Mouse (Mus musculus) cerebellum, adult 2 months (tissue): Measurements from ENCODE around the gene Tstd2.

ENCODE experiments used
- CTCF ChIP-seq: fragments of 200-500 bp; IDR thresholded peaks from 2 replicates; pipeline ENCODE4 v1.5.1; 2011; ENCODE audit warnings: low read depth, mild to moderate bottlenecking, control low read depth, low read length, moderate library complexity, borderline replicate concordance; ENCODE audit not compliant: insufficient read depth
- POLR2A ChIP-seq: fragments of 200-500 bp; IDR thresholded peaks from 2 replicates; pipeline ENCODE4 v1.6.1; 2011; ENCODE audit warnings: low read length, control low read depth, borderline replicate concordance; ENCODE audit not compliant: insufficient read depth

DNA sequence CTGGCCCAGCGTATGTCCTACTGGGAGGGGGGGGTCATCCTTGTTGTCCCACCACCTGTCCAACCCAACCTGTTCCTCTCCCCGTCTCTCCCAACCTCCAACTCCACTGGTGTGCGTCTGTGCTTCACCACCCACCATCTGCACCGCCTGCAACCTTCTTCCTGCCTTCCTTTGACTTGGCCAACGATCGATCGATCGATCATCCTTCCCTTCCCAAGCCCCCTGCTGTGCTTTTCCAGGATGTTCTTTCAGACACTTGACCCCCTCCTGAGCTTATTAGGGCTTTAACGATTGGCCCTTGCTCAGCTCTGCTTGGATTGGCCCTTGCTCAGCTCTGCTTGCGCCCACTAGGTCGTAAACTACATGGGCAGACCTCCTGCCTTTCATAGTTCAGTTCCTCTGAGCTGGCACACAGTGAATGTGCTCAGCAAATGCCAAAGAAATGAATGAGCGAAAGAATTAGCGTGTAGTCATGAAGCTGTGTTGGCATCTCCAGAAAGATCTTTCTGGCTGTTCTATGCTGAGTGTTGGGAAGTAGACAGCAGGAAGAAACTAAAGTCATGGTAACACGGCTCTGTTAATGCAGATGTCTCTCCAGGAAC lies 48.9 kb downstream of the Tstd2 start:
- no peak for TF ChIP-seq CTCF
- no peak for TF ChIP-seq POLR2A
